21 mouse cellular contexts compared by ENCODE assay signal in genomic region chr17:86331835-86332234, GRCm38 (mm10).
DNase-seq lines count a peak whose midpoint lies in the region; ATAC-seq and TF ChIP-seq lines count a peak whose summit lies in the region.
"Had no signal": no experiment of that assay in that cellular context is flagged by ENCODE, and none has a peak within 500 bp of the region (broad histone marks: within the 10 kb centered on the region; RNA-seq: fewer than 3 reads in every experiment).

No protein-coding gene starts in this region.

- H3K4me2 ChIP-seq in intestine, embryonic 14.5 days (ENCODE audit: low read length), result no peak overlapping the region
- no peak overlapping the region for H3K4me2 ChIP-seq in intestine, postnatal 0 days (replicated peaks; ENCODE audit: low read depth)
- H3K4me2 ChIP-seq in midbrain, embryonic 13.5 days (replicated peaks), result no peak overlapping the region
- H3K4me2 ChIP-seq in limb, embryonic 11.5 days (ENCODE audit: low read depth, severe bottlenecking), result no peak overlapping the region
- H3K4me2 ChIP-seq in stomach, embryonic 15.5 days, result no peak overlapping the region
- H3K4me2 ChIP-seq: forebrain, embryonic 12.5 days; heart, embryonic 11.5 days; limb, embryonic 13.5 days; midbrain, embryonic 12.5 days had no signal

- no peak for DNase-seq in intestine, embryonic 14.5 days (ENCODE audit: low spot score)
- DNase-seq in midbrain, embryonic 10.5 days (ENCODE audit: low spot score), result no peak
- no peak for DNase-seq in limb, embryonic 11.5 days (ENCODE audit: low spot score)
- DNase-seq in cerebellum, postnatal 36 days, result no peak
- DNase-seq: adrenal gland, postnatal 36 days; cerebellum, adult 2 months; gastrocnemius, postnatal 14 days; kidney, adult 18-20 months; layer of hippocampus, postnatal 36 days; lung, postnatal 4 days; spleen, adult 18-20 months; thymus, postnatal 14 days had no signal

- H3K27ac ChIP-seq in intestine, embryonic 14.5 days (ENCODE audit: low read depth), result peak overlapping the region; percentile 57
- H3K27ac ChIP-seq in intestine, postnatal 0 days (ENCODE audit: low read depth, low read length), result no peak overlapping the region
- H3K27ac ChIP-seq in midbrain, embryonic 10.5 days (replicated peaks), result peak overlapping the region; percentile 17; the same call in 1 of the 2 replicates
- H3K27ac ChIP-seq in midbrain, embryonic 13.5 days, result no peak overlapping the region
- H3K27ac ChIP-seq in limb, embryonic 11.5 days (replicated peaks; ENCODE audit: low read depth, low read length), result no peak overlapping the region
- 0 out of 2 replicates have a peak overlapping the region, but pooled peaks have one; percentile 5 for H3K27ac ChIP-seq in stomach, embryonic 15.5 days
- H3K27ac ChIP-seq: forebrain, embryonic 12.5 days; midbrain, embryonic 12.5 days had no signal

- no peak overlapping the region for H3K4me3 ChIP-seq in intestine, embryonic 14.5 days (ENCODE audit: low read depth, low read length)
- no peak overlapping the region for H3K4me3 ChIP-seq in intestine, postnatal 0 days (ENCODE audit: low read depth, low read length)
- H3K4me3 ChIP-seq in midbrain, embryonic 10.5 days, result no peak overlapping the region
- H3K4me3 ChIP-seq in midbrain, embryonic 13.5 days (replicated peaks), result no peak overlapping the region
- H3K4me3 ChIP-seq in limb, embryonic 11.5 days (ENCODE audit: low read depth, low read length), result no peak overlapping the region
- no peak overlapping the region for H3K4me3 ChIP-seq in stomach, embryonic 15.5 days (replicated peaks)
- H3K4me3 ChIP-seq: forebrain, embryonic 12.5 days; limb, embryonic 13.5 days; midbrain, embryonic 12.5 days had no signal

- no peak for ATAC-seq in intestine, embryonic 14.5 days (replicated peaks; ENCODE audit: low FRiP score, low TSS enrichment, low read depth)
- no peak for ATAC-seq in intestine, postnatal 0 days
- no peak for ATAC-seq in midbrain, embryonic 13.5 days
- ATAC-seq in limb, embryonic 11.5 days (ENCODE audit: insufficient number of reproducible peaks, low FRiP score, low TSS enrichment, low read depth), result no peak
- no peak for ATAC-seq in stomach, embryonic 15.5 days (ENCODE audit: insufficient read depth, low FRiP score, low read depth)
- ATAC-seq: activated CD4-positive, CD25-positive, alpha-beta regulatory T cell, adult 4 months; Patski had no signal

- TF ChIP-seq CTCF in intestine, postnatal 0 days (IDR thresholded peaks at IDR 0.05; ENCODE audit: low read depth), result no peak

- no peaks in the 10 kb centered on the region for H3K9me3 ChIP-seq in intestine, embryonic 14.5 days (ENCODE audit: control insufficient read depth, low read length)
- H3K9me3 ChIP-seq in intestine, postnatal 0 days (ENCODE audit: control insufficient read depth), result no peaks in the 10 kb centered on the region
- H3K9me3 ChIP-seq in midbrain, embryonic 10.5 days (replicated peaks), result no peaks in the 10 kb centered on the region
- no peaks in the 10 kb centered on the region for H3K9me3 ChIP-seq in midbrain, embryonic 13.5 days
- H3K9me3 ChIP-seq in limb, embryonic 11.5 days (ENCODE audit: control insufficient read depth, low read length), result no peaks in the 10 kb centered on the region
- no peaks in the 10 kb centered on the region for H3K9me3 ChIP-seq in stomach, embryonic 15.5 days
- H3K9me3 ChIP-seq: forebrain, embryonic 12.5 days; midbrain, embryonic 12.5 days had no signal

- no peaks in the 10 kb centered on the region for H3K36me3 ChIP-seq in intestine, embryonic 14.5 days (ENCODE audit: control insufficient read depth, insufficient read depth, low read length)
- no peaks in the 10 kb centered on the region for H3K36me3 ChIP-seq in intestine, postnatal 0 days (ENCODE audit: control insufficient read depth, insufficient read depth)
- no peaks in the 10 kb centered on the region for H3K36me3 ChIP-seq in midbrain, embryonic 10.5 days
- H3K36me3 ChIP-seq in midbrain, embryonic 13.5 days, result no peaks in the 10 kb centered on the region
- no peaks in the 10 kb centered on the region for H3K36me3 ChIP-seq in limb, embryonic 11.5 days (ENCODE audit: control insufficient read depth, insufficient read depth, low read length)
- no peaks in the 10 kb centered on the region for H3K36me3 ChIP-seq in stomach, embryonic 15.5 days
- H3K36me3 ChIP-seq: forebrain, embryonic 12.5 days; limb, embryonic 13.5 days; midbrain, embryonic 12.5 days had no signal

- no peak overlapping the region for H3K9ac ChIP-seq in intestine, embryonic 14.5 days (ENCODE audit: low read length)
- H3K9ac ChIP-seq in intestine, postnatal 0 days (ENCODE audit: low read depth, low read length), result no peak overlapping the region
- H3K9ac ChIP-seq in midbrain, embryonic 13.5 days (replicated peaks), result no peak overlapping the region
- H3K9ac ChIP-seq in limb, embryonic 11.5 days (ENCODE audit: low read length), result 0 out of 2 replicates have a peak overlapping the region, but pooled peaks have one; percentile 24
- no peak overlapping the region for H3K9ac ChIP-seq in stomach, embryonic 15.5 days
- H3K9ac ChIP-seq: forebrain, embryonic 12.5 days; limb, embryonic 13.5 days; midbrain, embryonic 12.5 days had no signal

- H3K4me1 ChIP-seq in intestine, embryonic 14.5 days (replicated peaks; ENCODE audit: control insufficient read depth, insufficient read depth, low read length), result peaks cover 43% of the 10 kb centered on the region
- H3K4me1 ChIP-seq in intestine, postnatal 0 days (replicated peaks; ENCODE audit: control insufficient read depth, insufficient read depth, low read length), result peaks cover 11% of the 10 kb centered on the region; the same call in 1 of the 2 replicates
- peaks cover 35% of the 10 kb centered on the region for H3K4me1 ChIP-seq in midbrain, embryonic 10.5 days
- peaks cover 33% of the 10 kb centered on the region for H3K4me1 ChIP-seq in midbrain, embryonic 13.5 days (replicated peaks)
- peaks cover 33% of the 10 kb centered on the region for H3K4me1 ChIP-seq in limb, embryonic 11.5 days (ENCODE audit: control insufficient read depth, insufficient read depth, low read length)
- peaks cover 22% of the 10 kb centered on the region for H3K4me1 ChIP-seq in stomach, embryonic 15.5 days

- H3K27me3 ChIP-seq in intestine, embryonic 14.5 days (replicated peaks; ENCODE audit: control insufficient read depth, insufficient read depth, low read length), result no peaks in the 10 kb centered on the region
- H3K27me3 ChIP-seq in intestine, postnatal 0 days (replicated peaks; ENCODE audit: control insufficient read depth, insufficient read depth, low read length), result no peaks in the 10 kb centered on the region
- 0 out of 2 replicates have a peak, but pooled peaks cover 9% of the 10 kb centered on the region for H3K27me3 ChIP-seq in midbrain, embryonic 10.5 days (ENCODE audit: low read depth, poor library complexity, severe bottlenecking)
- H3K27me3 ChIP-seq in midbrain, embryonic 13.5 days, result no peaks in the 10 kb centered on the region
- H3K27me3 ChIP-seq in limb, embryonic 11.5 days (ENCODE audit: control insufficient read depth, insufficient read depth, low read length), result no peaks in the 10 kb centered on the region
- H3K27me3 ChIP-seq in stomach, embryonic 15.5 days (replicated peaks), result no peaks in the 10 kb centered on the region
- H3K27me3 ChIP-seq: forebrain, embryonic 12.5 days; limb, embryonic 13.5 days; Patski had no signal

- 72% methylated on average over 8 of the region's 8 CpGs for WGBS in intestine, embryonic 14.5 days
- 76% methylated on average over 8 of the region's 8 CpGs for WGBS in intestine, postnatal 0 days
- 72% methylated on average over 8 of the region's 8 CpGs for WGBS in midbrain, embryonic 10.5 days
- 74% methylated on average over 8 of the region's 8 CpGs for WGBS in midbrain, embryonic 13.5 days
- 79% methylated on average over 8 of the region's 8 CpGs for WGBS in limb, embryonic 11.5 days
- 77% methylated on average over 8 of the region's 8 CpGs for WGBS in stomach, embryonic 15.5 days

Comparison
In these comparisons a context has a peak if more than half of its experiments do, and no peak if none do; other contexts are left out.
1. H3K27ac ChIP-seq: peak in intestine, embryonic 14.5 days (single experiment), midbrain, embryonic 10.5 days (single experiment) and stomach, embryonic 15.5 days (single experiment); none in intestine, postnatal 0 days (single experiment), midbrain, embryonic 13.5 days (single experiment) and limb, embryonic 11.5 days (single experiment).